Mouse (Mus musculus): ENCODE measurements around the gene Zfp369. TPM values are rescaled to one million over a fixed set of nuclear protein-coding genes. Genes with fewer than 3 reads are reported as not detected.
"Not testable (repeated sequence)": the region's sequence is repeated elsewhere in the genome, so short reads cannot be mapped to it uniquely, and the experiment has no call there.

Gene Zfp369
- polyA plus RNA-seq, 1 experiment from 2014 or later = 3.9 TPM

DNA sequence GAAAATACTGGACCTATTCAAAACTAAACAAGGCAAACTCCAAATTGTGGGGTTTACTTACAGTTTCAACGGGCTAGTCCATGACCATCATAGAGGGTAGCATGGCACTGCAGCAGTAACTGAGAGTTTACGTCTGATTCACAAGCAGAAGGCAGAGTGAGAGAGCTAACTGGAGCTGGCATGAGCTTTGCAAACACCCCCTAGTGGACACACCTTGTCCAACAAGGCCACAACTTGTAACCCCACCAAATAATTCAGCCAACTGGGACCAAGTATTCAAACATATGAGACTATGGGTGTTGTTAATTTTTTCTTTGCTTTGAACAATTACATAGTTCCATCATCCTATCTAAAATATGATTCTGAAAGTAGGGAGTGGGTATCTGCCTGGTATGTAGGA lies 8.2 kb downstream of the Zfp369 start:
- WGBS = 88% methylated on average over 2 of the region's 2 CpGs
- TF ChIP-seq CTCF (IDR thresholded peaks at IDR 0.05; ENCODE audit: low read depth) (no peak), EP300 (optimal IDR thresholded peaks at IDR 0.05) (no peak)
- Histone ChIP-seq H3K27me3 (ENCODE audit: control insufficient read depth, insufficient read depth, low read length) (no peaks in the 10 kb centered on the region), H3K9me3 (ENCODE audit: control insufficient read depth, low read length) (peaks cover 11% of the 10 kb centered on the region), H3K4me3 (ENCODE audit: low read depth, low read length) (no peak overlapping the region), H3K4me2 (replicated peaks; ENCODE audit: low read depth) (no peak overlapping the region), H3K27ac (replicated peaks) (no peak overlapping the region), H3K36me3 (ENCODE audit: control insufficient read depth, insufficient read depth, low read length) (peaks cover 26% of the 10 kb centered on the region), H3K9ac (ENCODE audit: low read length) (no peak overlapping the region), H3K4me1 (replicated peaks; ENCODE audit: control insufficient read depth, insufficient read depth) (no peaks in the 10 kb centered on the region)
- ATAC-seq (ENCODE audit: low FRiP score, low TSS enrichment) = no peak
- DNase-seq (ENCODE audit: low spot score) = no peak

DNA sequence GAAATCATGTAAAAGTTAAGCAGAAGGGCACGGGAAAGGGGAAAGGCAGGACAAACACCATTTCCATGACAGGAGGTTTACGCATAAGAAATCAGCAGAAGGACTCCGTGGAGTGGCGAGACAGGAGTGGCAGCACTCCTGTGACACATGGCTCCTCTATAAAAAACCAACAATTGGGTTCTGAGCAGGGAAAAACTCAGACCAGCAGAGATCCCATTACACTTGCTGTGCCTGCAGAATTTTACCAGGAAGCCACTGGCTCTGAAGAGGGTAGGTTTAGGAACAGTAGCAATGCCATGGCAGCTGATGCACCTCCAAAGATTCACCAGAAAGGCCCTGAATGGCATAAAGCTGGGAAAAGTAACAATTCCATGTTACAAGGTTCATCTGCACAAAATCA lies 17.7 kb downstream of the Zfp369 start:
- H3K4me3 ChIP-seq (ENCODE audit: low read depth, low read length) = no peak overlapping the region
- H3K27me3 ChIP-seq (ENCODE audit: control insufficient read depth, insufficient read depth, low read length) = no peaks in the 10 kb centered on the region
- DNase-seq (ENCODE audit: low spot score) (no peak), ATAC-seq (ENCODE audit: low FRiP score, low TSS enrichment) (no peak)
- H3K36me3 ChIP-seq (ENCODE audit: control insufficient read depth, insufficient read depth, low read length) = peaks cover 45% of the 10 kb centered on the region
- no peaks in the 10 kb centered on the region for H3K4me1 ChIP-seq (replicated peaks; ENCODE audit: control insufficient read depth, insufficient read depth)
- 96% methylated on average over 4 of the region's 4 CpGs for WGBS
- peaks cover 11% of the 10 kb centered on the region; the same call in 1 of the 2 replicates for H3K9me3 ChIP-seq (ENCODE audit: control insufficient read depth, low read length)
- H3K9ac ChIP-seq (ENCODE audit: low read length) = no peak overlapping the region
- no peak for TF ChIP-seq CTCF (IDR thresholded peaks at IDR 0.05; ENCODE audit: low read depth)
- TF ChIP-seq EP300 (optimal IDR thresholded peaks at IDR 0.05) = no peak
- H3K27ac ChIP-seq (replicated peaks) = no peak overlapping the region
- H3K4me2 ChIP-seq (replicated peaks; ENCODE audit: low read depth) = no peak overlapping the region

DNA sequence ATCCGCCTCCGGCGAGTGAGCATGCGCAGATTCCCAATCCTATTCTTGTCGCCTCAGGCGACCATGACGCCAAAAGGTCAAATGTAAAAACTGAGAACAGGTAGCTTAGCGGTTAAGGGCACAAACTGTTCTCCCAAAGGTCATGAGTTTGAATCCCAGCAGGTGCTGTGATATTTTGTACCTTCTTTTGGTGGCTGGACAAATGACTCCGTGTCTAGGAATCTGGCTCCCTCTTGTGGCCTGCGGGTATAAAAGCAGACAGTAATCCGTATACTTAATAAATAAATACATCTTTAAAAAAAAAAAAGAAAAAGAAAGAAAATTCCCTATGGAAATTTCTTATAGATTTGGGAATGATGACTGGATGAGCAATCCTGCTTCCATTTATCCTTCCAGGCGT lies 32.2 kb downstream of the Zfp369 start:
- not testable (repeated sequence) for H3K27ac ChIP-seq (replicated peaks); H3K9me3 ChIP-seq (ENCODE audit: control insufficient read depth, low read length); DNase-seq (ENCODE audit: low spot score); H3K4me3 ChIP-seq (ENCODE audit: low read depth, low read length); H3K36me3 ChIP-seq (ENCODE audit: control insufficient read depth, insufficient read depth, low read length); H3K27me3 ChIP-seq (ENCODE audit: control insufficient read depth, insufficient read depth, low read length); ATAC-seq (ENCODE audit: low FRiP score, low TSS enrichment); H3K9ac ChIP-seq (ENCODE audit: low read length); H3K4me2 ChIP-seq (replicated peaks; ENCODE audit: low read depth); H3K4me1 ChIP-seq (replicated peaks; ENCODE audit: control insufficient read depth, insufficient read depth)
- peak; percentile 63 for TF ChIP-seq CTCF (IDR thresholded peaks at IDR 0.05; ENCODE audit: low read depth)
- WGBS = 36% methylated on average over 12 of the region's 12 CpGs

DNA sequence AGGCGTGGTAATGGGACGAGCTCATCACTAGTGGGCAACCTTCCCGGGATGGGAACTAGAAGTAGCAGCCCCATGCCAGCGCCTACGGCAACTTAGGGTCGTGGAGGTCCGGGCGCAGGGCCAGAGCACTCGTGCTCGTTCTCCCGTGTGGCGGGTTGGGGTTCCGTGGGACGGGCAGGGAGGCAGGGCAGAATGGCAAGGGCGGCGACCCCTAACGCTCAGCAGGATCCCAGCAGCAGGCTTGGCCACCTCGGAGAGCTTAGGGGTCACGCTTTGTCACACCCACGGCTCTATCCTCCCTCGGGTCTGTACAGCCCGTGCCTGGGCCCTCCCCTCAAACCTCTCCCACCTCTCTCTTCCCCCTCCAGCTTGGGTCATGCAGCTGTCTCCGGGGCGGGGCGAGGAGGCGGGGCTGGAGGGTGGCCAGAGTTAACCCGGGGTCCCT lies 32.7 kb downstream of the Zfp369 start:
- ATAC-seq (ENCODE audit: low FRiP score, low TSS enrichment) = peak; percentile 66
- Histone ChIP-seq H3K4me2 (replicated peaks; ENCODE audit: low read depth) (0 out of 2 replicates have a peak overlapping the region, but pooled peaks have one; percentile 9), H3K27me3 (ENCODE audit: control insufficient read depth, insufficient read depth, low read length) (no peaks in the 10 kb centered on the region), H3K9me3 (ENCODE audit: control insufficient read depth, low read length) (no peaks in the 10 kb centered on the region; the same call in 1 of the 2 replicates), H3K4me1 (replicated peaks; ENCODE audit: control insufficient read depth, insufficient read depth) (no peaks in the 10 kb centered on the region), H3K36me3 (ENCODE audit: control insufficient read depth, insufficient read depth, low read length) (no peaks in the 10 kb centered on the region), H3K4me3 (ENCODE audit: low read depth, low read length) (peak overlapping the region; percentile 10; the same call in 1 of the 2 replicates), H3K9ac (ENCODE audit: low read length) (no peak overlapping the region), H3K27ac (replicated peaks) (no peak overlapping the region)
- no peak for DNase-seq (ENCODE audit: low spot score)
- TF ChIP-seq CTCF (IDR thresholded peaks at IDR 0.05; ENCODE audit: low read depth) = no peak
- TF ChIP-seq EP300 (optimal IDR thresholded peaks at IDR 0.05) = no peak
- WGBS = 29% methylated on average over 27 of the region's 27 CpGs

DNA sequence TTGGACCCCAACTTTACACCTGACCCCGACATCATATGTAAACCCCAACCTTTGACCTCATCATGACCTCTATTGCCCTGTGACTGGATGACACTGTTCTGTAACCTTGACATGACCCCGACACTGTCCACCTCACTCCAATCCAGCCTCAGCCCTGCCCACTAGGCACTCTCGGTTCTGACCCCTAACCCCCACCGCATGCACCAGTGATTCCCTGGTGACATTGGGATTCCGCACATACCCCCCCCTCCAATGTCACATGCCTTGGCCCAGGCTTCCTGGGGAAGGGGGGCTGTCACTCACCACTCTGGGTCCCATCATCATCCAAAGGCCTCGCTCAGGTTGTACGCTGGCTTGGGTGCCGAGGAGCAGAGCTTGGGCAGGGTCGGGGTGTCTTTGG lies 33.2 kb downstream of the Zfp369 start:
- no peaks in the 10 kb centered on the region; the same call in 1 of the 2 replicates for H3K9me3 ChIP-seq (ENCODE audit: control insufficient read depth, low read length)
- H3K36me3 ChIP-seq (ENCODE audit: control insufficient read depth, insufficient read depth, low read length) = no peaks in the 10 kb centered on the region
- H3K4me1 ChIP-seq (replicated peaks; ENCODE audit: control insufficient read depth, insufficient read depth) = no peaks in the 10 kb centered on the region
- no peak overlapping the region for H3K9ac ChIP-seq (ENCODE audit: low read length)
- TF ChIP-seq CTCF (IDR thresholded peaks at IDR 0.05; ENCODE audit: low read depth) = no peak
- TF ChIP-seq EP300 (optimal IDR thresholded peaks at IDR 0.05) = no peak
- H3K27me3 ChIP-seq (ENCODE audit: control insufficient read depth, insufficient read depth, low read length) = no peaks in the 10 kb centered on the region
- ATAC-seq (ENCODE audit: low FRiP score, low TSS enrichment) (no peak), DNase-seq (ENCODE audit: low spot score) (no peak)
- no peak overlapping the region for H3K4me2 ChIP-seq (replicated peaks; ENCODE audit: low read depth)
- H3K27ac ChIP-seq (replicated peaks) = no peak overlapping the region
- H3K4me3 ChIP-seq (ENCODE audit: low read depth, low read length) = no peak overlapping the region
- 94% methylated on average over 9 of the region's 9 CpGs for WGBS

DNA sequence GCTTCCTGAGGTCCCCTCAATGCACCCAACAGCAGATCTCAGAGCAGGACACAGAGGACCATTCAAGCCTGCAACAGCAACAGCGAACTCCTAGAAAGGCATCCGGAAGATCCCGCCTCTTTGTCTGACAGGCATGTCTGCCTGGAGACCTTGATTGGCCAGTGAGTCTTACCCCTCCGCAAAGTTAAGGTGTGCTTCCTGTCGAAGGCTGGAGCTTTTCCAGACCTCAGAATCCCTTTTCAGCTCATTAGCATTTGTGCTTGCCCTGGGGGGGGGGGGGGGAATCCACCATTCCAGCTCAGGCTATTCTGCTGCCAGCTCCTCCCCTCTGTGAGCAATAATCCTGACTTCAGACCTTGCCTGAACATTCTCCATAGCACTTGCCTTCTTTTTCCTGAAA lies 69.9 kb downstream of the Zfp369 start:
- 48% methylated on average over 5 of the region's 5 CpGs for WGBS
- H3K36me3 ChIP-seq (ENCODE audit: control insufficient read depth, insufficient read depth, low read length); DNase-seq (ENCODE audit: low spot score); H3K27me3 ChIP-seq (ENCODE audit: control insufficient read depth, insufficient read depth, low read length); H3K9me3 ChIP-seq (ENCODE audit: control insufficient read depth, low read length); H3K9ac ChIP-seq (ENCODE audit: low read length); H3K27ac ChIP-seq (replicated peaks); H3K4me3 ChIP-seq (ENCODE audit: low read depth, low read length); ATAC-seq (ENCODE audit: low FRiP score, low TSS enrichment); H3K4me2 ChIP-seq (replicated peaks; ENCODE audit: low read depth); H3K4me1 ChIP-seq (replicated peaks; ENCODE audit: control insufficient read depth, insufficient read depth): not testable (repeated sequence)

DNA sequence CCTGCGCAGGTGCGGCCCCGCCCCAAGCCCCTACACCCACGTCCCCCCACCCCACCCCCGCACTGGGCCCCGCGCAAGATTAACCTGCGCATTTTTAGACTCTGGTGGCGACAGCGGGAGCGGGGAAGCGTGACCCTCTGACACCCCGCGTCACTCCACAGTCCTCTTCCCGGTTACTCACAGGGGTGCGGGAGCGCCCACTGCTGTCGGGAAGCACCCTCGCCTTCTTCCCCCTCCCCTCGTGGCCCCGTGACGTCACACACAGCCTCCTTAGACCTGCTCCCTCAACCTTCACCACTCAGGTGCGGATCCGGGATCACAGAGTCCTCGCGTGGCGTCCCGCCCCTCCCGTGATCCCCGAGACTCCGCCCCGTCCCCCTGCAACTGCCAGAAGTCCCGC lies 73.2 kb downstream of the Zfp369 start:
- not testable (repeated sequence) for H3K9me3 ChIP-seq (ENCODE audit: control insufficient read depth, low read length); ATAC-seq (ENCODE audit: low FRiP score, low TSS enrichment); H3K27ac ChIP-seq (replicated peaks); DNase-seq (ENCODE audit: low spot score); H3K36me3 ChIP-seq (ENCODE audit: control insufficient read depth, insufficient read depth, low read length); H3K9ac ChIP-seq (ENCODE audit: low read length); H3K27me3 ChIP-seq (ENCODE audit: control insufficient read depth, insufficient read depth, low read length); H3K4me3 ChIP-seq (ENCODE audit: low read depth, low read length); H3K4me1 ChIP-seq (replicated peaks; ENCODE audit: control insufficient read depth, insufficient read depth); H3K4me2 ChIP-seq (replicated peaks; ENCODE audit: low read depth)
- 11% methylated on average over 25 of the region's 33 CpGs for whole genome bisulfite sequencing
